ENCODE assay signal across 13 mouse cellular contexts in the genomic region with DNA sequence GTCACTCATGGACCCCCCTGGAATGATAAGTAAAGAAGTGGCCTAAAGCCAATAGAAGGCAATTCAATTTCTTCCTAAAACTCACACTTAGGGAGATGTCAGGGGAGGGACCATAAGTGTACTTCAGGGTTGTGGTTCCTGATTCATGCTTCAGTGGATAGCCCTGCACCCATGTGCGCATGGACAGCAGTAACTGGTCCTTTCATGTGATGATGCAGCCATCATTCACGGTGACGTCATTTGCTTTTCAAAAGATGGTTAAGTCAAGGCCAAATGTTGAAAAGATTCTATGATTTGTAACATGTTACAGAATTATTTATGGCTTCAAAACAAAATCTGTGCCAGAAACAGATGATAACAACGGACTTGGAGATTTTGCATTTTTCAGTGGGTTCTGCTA.
"Had no signal": no experiment of that assay in that cellular context is flagged by ENCODE, and none has a peak within 500 bp of the region (broad histone marks: within the 10 kb centered on the region; RNA-seq: fewer than 3 reads in every experiment).

No protein-coding gene starts in this region.

- DNase-seq: gastrocnemius, postnatal 14 days; gastrocnemius, postnatal 36 days; heart, adult 18-20 months; heart, postnatal 14 days; heart, postnatal 36 days; kidney, adult 11 months; kidney, adult 2 months; kidney, adult 9 months; kidney, postnatal 14 days; kidney, postnatal 36 days; layer of hippocampus, adult 9-11 months; layer of hippocampus, postnatal 36 days; left cerebral cortex, postnatal 4 days had no signal
